13 mouse cellular contexts compared by ENCODE assay signal in the genomic region with DNA sequence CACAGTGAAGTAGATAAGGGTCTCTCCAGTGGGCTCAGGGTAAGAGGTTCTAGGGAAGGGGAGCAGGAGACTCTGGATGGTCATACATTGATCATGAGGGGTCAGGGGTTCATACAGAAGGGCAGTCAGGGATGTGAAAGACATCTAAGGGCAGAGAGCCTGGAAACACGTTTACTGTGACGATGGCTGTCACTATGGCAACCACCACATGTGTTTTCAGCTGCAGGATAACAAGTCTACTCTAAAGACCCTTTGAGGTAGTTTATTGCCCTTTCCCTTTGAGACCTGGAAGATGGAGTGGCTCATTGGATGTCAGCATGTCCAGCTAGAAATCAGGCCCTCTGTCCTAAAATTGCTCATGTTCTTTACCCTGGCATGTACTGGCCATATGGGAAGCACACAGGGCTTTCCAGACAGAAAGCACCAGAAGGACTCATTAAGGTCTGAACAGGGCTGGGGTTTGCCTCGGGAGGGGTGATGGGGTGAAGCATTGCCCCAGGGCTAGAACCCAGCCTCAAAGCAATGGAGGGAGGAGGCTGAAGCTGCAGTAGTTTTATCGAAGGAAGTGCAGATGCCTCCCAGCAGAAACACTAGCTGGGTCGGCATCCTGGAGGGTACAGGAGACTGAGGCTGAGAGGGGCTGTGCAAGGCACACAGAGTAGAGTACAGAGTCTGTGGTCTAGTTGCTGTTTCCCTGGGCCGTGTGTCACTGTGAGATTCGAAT.
DNase-seq lines count a peak whose midpoint lies in the region; ATAC-seq and TF ChIP-seq lines count a peak whose summit lies in the region.
"Had no signal": no experiment of that assay in that cellular context is flagged by ENCODE, and none has a peak within 500 bp of the region (broad histone marks: within the 10 kb centered on the region; RNA-seq: fewer than 3 reads in every experiment).

No protein-coding gene starts in this region.

- 19% methylated on average over 7 of the region's 7 CpGs for WGBS in forebrain, embryonic 11.5 days
- 14% methylated on average over 7 of the region's 7 CpGs for WGBS in hindbrain, embryonic 16.5 days
- WGBS in midbrain, embryonic 15.5 days: 9% methylated on average over 7 of the region's 7 CpGs
- 36% methylated on average over 7 of the region's 7 CpGs for WGBS in heart, adult 2 months

- no peaks in the 10 kb centered on the region for H3K79me2 ChIP-seq in heart, adult 2 months (replicated peaks; ENCODE audit: control insufficient read depth, insufficient read depth, low read length)

- H3K4me2 ChIP-seq in forebrain, embryonic 11.5 days (ENCODE audit: low read depth, low read length, severe bottlenecking): no peak overlapping the region
- no peak overlapping the region for H3K4me2 ChIP-seq in hindbrain, embryonic 16.5 days (ENCODE audit: low read length)
- H3K4me2 ChIP-seq in midbrain, embryonic 15.5 days: peak overlapping the region; percentile 9; the same call in 1 of the 2 replicates
- H3K4me2 ChIP-seq: liver, embryonic 13.5 days had no signal

- no peak for TF ChIP-seq POLR2A in brain, embryonic 14.5 days (IDR thresholded peaks at IDR 0.05; ENCODE audit: borderline replicate concordance, extremely low read depth, insufficient read depth, insufficient read length, poor library complexity, severe bottlenecking)
- no peak for TF ChIP-seq POLR2A in heart, adult 2 months (IDR thresholded peaks at IDR 0.05; ENCODE audit: insufficient read depth, low read depth, low read length)

- 0 out of 2 replicates have a peak, but pooled peaks have one; percentile 30 for ATAC-seq in forebrain, embryonic 11.5 days (replicated peaks; ENCODE audit: low FRiP score)
- ATAC-seq in hindbrain, embryonic 16.5 days: peak; percentile 24; the same call in 1 of the 2 replicates
- ATAC-seq in midbrain, embryonic 15.5 days (replicated peaks): peak; percentile 69

- peak overlapping the region; percentile 48; the same call in 1 of the 2 replicates for H3K27ac ChIP-seq in forebrain, embryonic 11.5 days (ENCODE audit: low read depth, low read length)
- peak overlapping the region; percentile 75 for H3K27ac ChIP-seq in hindbrain, embryonic 16.5 days (ENCODE audit: low read depth, low read length)
- peak overlapping the region; percentile 83 for H3K27ac ChIP-seq in midbrain, embryonic 15.5 days
- H3K27ac ChIP-seq in heart, adult 2 months: no peak overlapping the region
- H3K27ac ChIP-seq: liver, embryonic 13.5 days had no signal

- H3K4me1 ChIP-seq in forebrain, embryonic 11.5 days (replicated peaks; ENCODE audit: control insufficient read depth, insufficient read depth, low read length): peaks cover 15% of the 10 kb centered on the region
- peaks cover 23% of the 10 kb centered on the region for H3K4me1 ChIP-seq in hindbrain, embryonic 16.5 days (ENCODE audit: control insufficient read depth, insufficient read depth, low read depth, low read length)
- peaks cover 31% of the 10 kb centered on the region for H3K4me1 ChIP-seq in midbrain, embryonic 15.5 days
- no peaks in the 10 kb centered on the region for H3K4me1 ChIP-seq in heart, adult 2 months (ENCODE audit: control insufficient read depth, insufficient read depth, low read length)

- intact Hi-C loops in heart, adult 2 months (cut with DNase I): no loop called here

- H3K9me3 ChIP-seq in forebrain, embryonic 11.5 days (ENCODE audit: control insufficient read depth, low read length): no peaks in the 10 kb centered on the region
- H3K9me3 ChIP-seq in hindbrain, embryonic 16.5 days (ENCODE audit: control insufficient read depth, low read length): no peaks in the 10 kb centered on the region
- no peaks in the 10 kb centered on the region for H3K9me3 ChIP-seq in midbrain, embryonic 15.5 days
- H3K9me3 ChIP-seq: liver, embryonic 13.5 days had no signal

- TF ChIP-seq EP300 in heart, adult 2 months (IDR thresholded peaks at IDR 0.05; ENCODE audit: insufficient read depth, low read depth, low read length): no peak

- DNase-seq in brain, embryonic 14.5 days (ENCODE audit: low read depth): peak; percentile 69
- peak; percentile 56 for DNase-seq in forebrain, embryonic 11.5 days (ENCODE audit: low spot score)
- no peak for DNase-seq in left cerebral cortex, adult 9 months (ENCODE audit: low spot score in 2 of 2)
- no peak for DNase-seq in adrenal gland, postnatal 25 days
- no peak for DNase-seq in heart, adult 2 months
- DNase-seq in layer of hippocampus, adult 11-12 months (ENCODE audit: low spot score): no peak
- DNase-seq: adrenal gland, postnatal 14 days; cerebellum, adult 2 months; liver, embryonic 13.5 days; thymus, postnatal 4 days had no signal

- H3K36me3 ChIP-seq in forebrain, embryonic 11.5 days (ENCODE audit: control insufficient read depth, insufficient read depth, low read length): no peaks in the 10 kb centered on the region
- no peaks in the 10 kb centered on the region for H3K36me3 ChIP-seq in hindbrain, embryonic 16.5 days (ENCODE audit: control insufficient read depth, insufficient read depth, low read length)
- no peaks in the 10 kb centered on the region for H3K36me3 ChIP-seq in midbrain, embryonic 15.5 days (replicated peaks)
- no peaks in the 10 kb centered on the region for H3K36me3 ChIP-seq in heart, adult 2 months (ENCODE audit: control insufficient read depth, insufficient read depth, low read length)
- H3K36me3 ChIP-seq: liver, embryonic 13.5 days had no signal

- H3K9ac ChIP-seq in forebrain, embryonic 11.5 days (ENCODE audit: low read length): peak overlapping the region; percentile 21; the same call in 1 of the 2 replicates
- H3K9ac ChIP-seq in hindbrain, embryonic 16.5 days (ENCODE audit: low read depth, low read length): no peak overlapping the region
- no peak overlapping the region for H3K9ac ChIP-seq in midbrain, embryonic 15.5 days
- H3K9ac ChIP-seq in heart, adult 2 months (ENCODE audit: low read depth, low read length): no peak overlapping the region
- H3K9ac ChIP-seq: liver, embryonic 13.5 days had no signal

- TF ChIP-seq CTCF in brain, embryonic 14.5 days (IDR thresholded peaks at IDR 0.05; ENCODE audit: borderline replicate concordance, extremely low read depth, insufficient read depth, insufficient read length): no peak
- TF ChIP-seq CTCF in heart, adult 2 months (IDR thresholded peaks at IDR 0.05): no peak

- no peak overlapping the region for H3K4me3 ChIP-seq in forebrain, embryonic 11.5 days (ENCODE audit: low read depth, low read length)
- no peak overlapping the region for H3K4me3 ChIP-seq in hindbrain, embryonic 16.5 days (ENCODE audit: low read length)
- no peak overlapping the region for H3K4me3 ChIP-seq in midbrain, embryonic 15.5 days
- no peak overlapping the region for H3K4me3 ChIP-seq in heart, adult 2 months
- H3K4me3 ChIP-seq: erythroblast, embryonic 14.5 days; liver, embryonic 13.5 days had no signal

- H3K27me3 ChIP-seq in forebrain, embryonic 11.5 days (ENCODE audit: control insufficient read depth, insufficient read depth, low read length): no peaks in the 10 kb centered on the region
- H3K27me3 ChIP-seq in hindbrain, embryonic 16.5 days (replicated peaks; ENCODE audit: control insufficient read depth, insufficient read depth, low read length): no peaks in the 10 kb centered on the region
- no peaks in the 10 kb centered on the region for H3K27me3 ChIP-seq in midbrain, embryonic 15.5 days (replicated peaks)
- no peaks in the 10 kb centered on the region for H3K27me3 ChIP-seq in heart, adult 2 months (ENCODE audit: control insufficient read depth, insufficient read depth, low read length)
- H3K27me3 ChIP-seq: liver, embryonic 13.5 days had no signal

Comparison
In these comparisons a context has a peak if more than half of its experiments do, and no peak if none do; other contexts are left out.
1. DNase-seq: peak in brain, embryonic 14.5 days (single experiment) and forebrain, embryonic 11.5 days (single experiment); none in left cerebral cortex, adult 9 months (0 of 2), adrenal gland, postnatal 25 days (single experiment), heart, adult 2 months (0 of 2) and layer of hippocampus, adult 11-12 months (single experiment).
2. Peak in every context shown above with its lines, with median percentiles within 50 percentile points of each other: ATAC-seq.